Mouse (Mus musculus) E14TG2a.4 (cell line): Measurements from ENCODE around the gene Mapkbp1.

Source experiments
- CTCF ChIP-seq: conservative IDR thresholded peaks from 2 replicates; pipeline ENCODE4 v1.5.1; 2014; ENCODE audit warnings: low read length
- NANOG ChIP-seq: IDR thresholded peaks from 2 replicates; pipeline ENCODE4 v1.6.1; 2014; ENCODE audit warnings: borderline replicate concordance, low read length, mixed read lengths
- POU5F1 ChIP-seq: IDR thresholded peaks from 2 replicates; pipeline ENCODE4 v1.6.1; 2014; ENCODE audit warnings: low read length, borderline replicate concordance

DNA sequence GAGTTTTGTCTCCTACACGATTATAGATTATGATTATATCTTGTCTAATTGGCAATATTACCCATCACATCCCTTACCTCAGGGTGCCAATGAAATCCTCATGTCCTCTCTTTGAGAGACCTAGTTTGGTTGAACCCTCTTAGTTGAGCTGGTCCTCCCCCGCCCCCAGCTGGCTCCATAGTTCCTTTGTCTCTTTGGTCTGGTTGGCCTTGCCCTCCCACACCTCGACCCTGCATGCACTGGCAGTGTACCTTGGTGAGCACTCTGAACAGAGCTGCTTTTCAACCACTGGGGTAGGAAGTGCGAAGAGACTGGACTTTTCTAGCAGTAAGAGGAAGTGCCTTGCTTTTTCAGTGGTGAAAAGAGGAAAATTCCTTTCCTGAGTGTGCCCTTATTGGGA, 29.5 kb downstream of the Mapkbp1 start:
- no peak for TF ChIP-seq CTCF
- TF ChIP-seq POU5F1 = no peak
- no peak for TF ChIP-seq NANOG
